Mouse (Mus musculus): Measurements from ENCODE around the gene Kpna1.

- TF ChIP-seq POLR2A (IDR thresholded peaks at IDR 0.05; ENCODE audit: insufficient read depth, low read depth, low read length), result no peak
- TF ChIP-seq CTCF (IDR thresholded peaks at IDR 0.05; ENCODE audit: insufficient read depth, low read depth, low read length), result no peak
Measured at GRCm38 (mm10) chr16:35983517-35984101, 5.1 kb downstream of the Kpna1 start.
